In genomic region chr1:132934856-132935255, GRCm38 (mm10) we compare ENCODE assay signal across 10 mouse cellular contexts. TPM values are rescaled to one million over a fixed set of nuclear protein-coding genes. Genes with fewer than 3 reads are reported as not detected.
DNase-seq lines count a peak whose midpoint lies in the region; ATAC-seq lines count a peak whose summit lies in the region.
"Had no signal": no experiment of that assay in that cellular context is flagged by ENCODE, and none has a peak within 500 bp of the region (broad histone marks: within the 10 kb centered on the region; RNA-seq: fewer than 3 reads in every experiment).

No protein-coding gene starts in this region.

- H3K4me3 ChIP-seq in intestine, embryonic 14.5 days (ENCODE audit: low read depth, low read length), result no peak overlapping the region
- H3K4me3 ChIP-seq in intestine, embryonic 15.5 days (replicated peaks), result no peak overlapping the region
- no peak overlapping the region for H3K4me3 ChIP-seq in limb, embryonic 12.5 days (replicated peaks)

- no peaks in the 10 kb centered on the region for H3K36me3 ChIP-seq in intestine, embryonic 14.5 days (ENCODE audit: control insufficient read depth, insufficient read depth, low read length)
- no peaks in the 10 kb centered on the region for H3K36me3 ChIP-seq in intestine, embryonic 15.5 days
- H3K36me3 ChIP-seq in limb, embryonic 12.5 days, result no peaks in the 10 kb centered on the region
- H3K36me3 ChIP-seq: G1E had no signal

- no peak overlapping the region for H3K9ac ChIP-seq in intestine, embryonic 14.5 days (ENCODE audit: low read length)
- no peak overlapping the region for H3K9ac ChIP-seq in intestine, embryonic 15.5 days
- H3K9ac ChIP-seq in limb, embryonic 12.5 days (replicated peaks), result no peak overlapping the region

- no peaks in the 10 kb centered on the region for H3K4me1 ChIP-seq in intestine, embryonic 14.5 days (replicated peaks; ENCODE audit: control insufficient read depth, insufficient read depth, low read length)
- H3K4me1 ChIP-seq in intestine, embryonic 15.5 days (replicated peaks), result no peaks in the 10 kb centered on the region
- peaks cover 7% of the 10 kb centered on the region for H3K4me1 ChIP-seq in limb, embryonic 12.5 days (replicated peaks)

- 33% methylated on average over 7 of the region's 7 CpGs for WGBS in intestine, embryonic 14.5 days
- WGBS in intestine, embryonic 15.5 days, result 28% methylated on average over 7 of the region's 7 CpGs
- WGBS in limb, embryonic 12.5 days, result 31% methylated on average over 7 of the region's 7 CpGs

- 0 out of 2 replicates have a peak, but pooled peaks have one; percentile 53 for ATAC-seq in intestine, embryonic 14.5 days (replicated peaks; ENCODE audit: low FRiP score, low TSS enrichment, low read depth)
- no peak for ATAC-seq in intestine, embryonic 15.5 days
- ATAC-seq in limb, embryonic 12.5 days (ENCODE audit: insufficient number of reproducible peaks, insufficient read depth, low FRiP score, low TSS enrichment, low read depth), result peak; percentile 63; the same call in 1 of the 2 replicates

- no peaks in the 10 kb centered on the region for H3K9me3 ChIP-seq in intestine, embryonic 14.5 days (ENCODE audit: control insufficient read depth, low read length)
- no peaks in the 10 kb centered on the region for H3K9me3 ChIP-seq in intestine, embryonic 15.5 days
- no peaks in the 10 kb centered on the region for H3K9me3 ChIP-seq in limb, embryonic 12.5 days
- H3K9me3 ChIP-seq: G1E had no signal

- no peak overlapping the region for H3K27ac ChIP-seq in intestine, embryonic 14.5 days (ENCODE audit: low read depth)
- no peak overlapping the region for H3K27ac ChIP-seq in intestine, embryonic 15.5 days
- H3K27ac ChIP-seq in limb, embryonic 12.5 days, result no peak overlapping the region
- H3K27ac ChIP-seq: macrophage had no signal

- H3K4me2 ChIP-seq in intestine, embryonic 14.5 days (ENCODE audit: low read length), result no peak overlapping the region
- no peak overlapping the region for H3K4me2 ChIP-seq in intestine, embryonic 15.5 days (replicated peaks)
- H3K4me2 ChIP-seq in limb, embryonic 12.5 days, result no peak overlapping the region

- peak; percentile 59 for DNase-seq in intestine, embryonic 14.5 days (ENCODE audit: low spot score)
- peak; percentile 83 for DNase-seq in ES-CJ7 (ENCODE audit: low read depth, low spot score)
- DNase-seq in cerebellum, postnatal 14 days, result peak; percentile 72 to 86
- DNase-seq in gastrocnemius, postnatal 25 days, result peak; percentile 28
- peak; percentile 60 for DNase-seq in right cerebral cortex, postnatal 4 days
- no peak for DNase-seq in MN1 (ENCODE audit: low spot score)

- no peaks in the 10 kb centered on the region for H3K27me3 ChIP-seq in intestine, embryonic 14.5 days (replicated peaks; ENCODE audit: control insufficient read depth, insufficient read depth, low read length)
- no peaks in the 10 kb centered on the region for H3K27me3 ChIP-seq in intestine, embryonic 15.5 days (replicated peaks)
- H3K27me3 ChIP-seq in limb, embryonic 12.5 days, result peaks cover 63% of the 10 kb centered on the region

RNA-seq across cellular contexts. Expression of gene Lrrn2, which starts 54.8 kb away (rescaled TPM):
- polyA plus RNA-seq in intestine, embryonic 14.5 days (2014; fragmentation: Nextera tagmentation; extraction: Ambion mirVana), result 4.4 and 4.9 TPM in 2 replicates
- 4.9 TPM in 2 replicates for polyA plus RNA-seq in intestine, embryonic 15.5 days (2015; fragmentation: Nextera tagmentation; extraction: Ambion mirVana)
- total RNA-seq in gastrocnemius, postnatal 25 days (2021), result 1 to 10 TPM; 1.1 to 1.3 TPM
- polyA plus RNA-seq in limb, embryonic 12.5 days (2016; fragmentation: Nextera tagmentation; extraction: Ambion mirVana), result 3.8 and 4.0 TPM in 2 replicates
- polyA plus RNA-seq: G1E, macrophage had no signal
